Mouse (Mus musculus): Measurements from ENCODE around the gene Hist1h1a. TPM values are rescaled to one million over a fixed set of nuclear protein-coding genes. Genes with fewer than 3 reads are reported as not detected.

Hist1h1a gene
- 34.9 to 57.5 TPM (median 37.6 TPM) in 4 replicates for total RNA-seq (2023; ENCODE audit: inconsistent age)

DNA sequence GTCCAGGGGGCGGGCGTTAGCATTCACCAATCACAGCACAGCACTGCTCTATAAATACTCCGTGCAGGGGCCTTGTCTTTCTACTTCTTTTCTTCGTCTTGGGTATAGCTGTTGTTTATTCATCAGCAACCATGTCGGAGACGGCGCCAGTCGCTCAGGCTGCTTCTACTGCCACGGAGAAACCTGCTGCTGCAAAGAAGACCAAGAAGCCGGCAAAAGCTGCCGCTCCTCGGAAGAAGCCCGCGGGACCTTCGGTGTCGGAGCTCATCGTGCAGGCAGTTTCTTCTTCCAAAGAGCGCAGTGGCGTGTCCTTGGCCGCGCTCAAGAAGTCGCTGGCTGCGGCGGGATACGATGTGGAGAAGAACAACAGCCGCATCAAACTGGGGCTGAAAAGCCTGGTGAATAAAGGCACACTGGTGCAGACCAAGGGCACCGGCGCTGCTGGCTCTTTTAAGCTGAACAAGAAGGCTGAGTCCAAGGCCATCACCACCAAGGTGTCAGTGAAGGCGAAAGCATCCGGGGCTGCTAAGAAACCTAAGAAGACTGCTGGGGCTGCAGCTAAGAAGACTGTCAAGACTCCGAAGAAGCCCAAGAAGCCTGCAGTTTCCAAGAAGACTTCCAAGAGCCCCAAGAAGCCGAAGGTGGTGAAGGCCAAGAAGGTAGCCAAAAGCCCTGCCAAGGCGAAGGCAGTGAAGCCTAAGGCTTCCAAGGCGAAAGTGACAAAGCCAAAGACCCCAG, at the start of gene Hist1h1a:
TSS of gene Hist1h1a (plus strand) at position 81 of the 738 bp plus-strand sequence.

DNA sequence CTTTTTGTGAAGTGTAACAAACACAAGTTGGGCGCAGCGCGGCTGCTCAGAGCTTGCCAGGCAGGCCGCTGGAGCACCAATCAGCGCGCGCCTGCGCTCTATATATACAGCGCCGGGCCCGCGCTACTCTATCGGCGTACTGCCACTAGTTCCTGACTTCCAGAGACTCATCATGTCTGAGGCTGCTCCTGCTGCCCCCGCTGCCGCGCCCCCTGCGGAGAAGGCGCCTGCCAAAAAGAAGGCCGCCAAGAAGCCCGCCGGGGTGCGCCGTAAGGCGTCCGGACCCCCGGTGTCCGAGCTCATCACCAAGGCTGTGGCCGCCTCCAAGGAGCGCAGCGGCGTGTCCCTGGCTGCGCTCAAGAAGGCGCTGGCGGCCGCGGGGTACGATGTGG, 24.8 kb upstream of the Hist1h1a start, which contains the start of gene Hist1h1c:
TSS of gene Hist1h1c (plus strand) at position 132 of the 392 bp plus-strand sequence.

DNA sequence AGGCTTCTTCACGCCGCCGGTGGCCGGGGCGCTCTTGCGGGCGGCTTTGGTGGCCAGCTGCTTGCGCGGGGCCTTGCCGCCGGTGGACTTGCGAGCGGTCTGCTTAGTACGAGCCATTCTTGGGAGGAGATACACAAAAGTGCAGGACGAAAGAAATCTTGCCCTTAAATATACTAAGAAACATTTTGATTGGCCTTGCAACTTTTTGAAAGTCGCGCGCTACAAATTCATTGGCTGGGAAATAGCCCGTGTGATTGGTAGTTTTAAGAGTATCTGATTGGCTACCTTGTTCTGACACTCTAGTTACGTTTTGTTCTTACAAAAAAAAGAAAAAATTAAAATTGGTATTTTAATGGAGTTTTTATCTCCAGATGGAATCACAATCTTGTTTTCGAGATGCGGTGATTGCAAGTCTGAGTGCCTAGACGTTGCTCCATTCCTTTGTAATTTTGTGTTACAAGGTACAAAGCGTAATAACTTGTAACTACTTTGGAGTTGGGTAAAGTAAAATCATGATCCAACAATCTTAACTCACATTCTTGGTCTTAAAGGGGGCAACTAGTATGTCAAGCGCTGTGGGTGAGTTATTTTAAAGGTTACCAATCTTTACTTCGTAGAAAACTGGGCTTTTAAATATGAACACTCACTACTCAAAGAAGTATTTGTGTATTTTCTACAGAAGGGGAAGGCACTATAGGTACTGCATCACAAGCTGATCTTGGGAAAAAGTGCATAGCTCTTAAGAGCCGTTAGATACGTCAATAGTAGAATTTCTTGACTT, 17.9 kb upstream of the Hist1h1a start, which contains the start of gene Hist1h3c:
TSS of gene Hist1h3c (minus strand) at position 222 of the 781 bp plus-strand sequence.

DNA sequence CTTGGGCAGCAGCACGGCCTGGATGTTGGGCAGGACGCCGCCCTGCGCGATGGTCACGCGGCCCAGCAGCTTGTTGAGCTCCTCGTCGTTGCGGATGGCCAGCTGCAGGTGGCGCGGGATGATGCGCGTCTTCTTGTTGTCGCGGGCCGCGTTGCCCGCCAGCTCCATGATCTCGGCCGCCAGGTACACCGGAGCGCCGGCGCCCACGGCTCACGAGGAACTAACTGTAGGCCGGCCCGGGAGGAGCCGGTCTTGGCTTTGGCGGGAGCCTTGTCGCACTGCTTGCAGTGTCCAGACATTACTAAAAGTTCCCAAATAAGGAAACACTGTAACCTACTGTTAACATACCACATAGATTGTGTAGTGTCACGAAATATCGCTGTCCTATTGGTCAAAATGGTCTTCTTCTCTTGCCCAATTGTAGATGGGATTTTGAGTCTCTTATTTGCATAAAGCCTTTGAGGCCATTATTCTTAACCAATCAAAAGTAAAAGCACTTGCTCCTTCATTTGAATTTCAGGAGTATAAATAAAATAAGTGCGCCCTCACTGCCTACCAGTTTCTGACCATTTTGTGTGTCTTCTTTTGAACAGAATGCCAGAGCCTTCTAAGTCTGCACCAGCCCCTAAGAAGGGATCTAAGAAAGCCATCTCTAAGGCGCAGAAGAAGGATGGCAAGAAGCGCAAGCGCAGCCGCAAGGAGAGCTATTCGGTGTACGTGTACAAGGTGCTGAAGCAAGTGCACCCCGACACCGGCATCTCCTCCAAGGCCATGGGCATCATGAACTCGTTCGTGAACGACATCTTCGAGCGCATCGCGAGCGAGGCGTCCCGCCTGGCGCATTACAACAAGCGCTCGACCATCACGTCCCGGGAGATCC, 17.0 kb upstream of the Hist1h1a start, which contains the start of gene Hist1h2bb:
TSS of gene Hist1h2bb (plus strand) at position 534 of the 880 bp plus-strand sequence.

DNA sequence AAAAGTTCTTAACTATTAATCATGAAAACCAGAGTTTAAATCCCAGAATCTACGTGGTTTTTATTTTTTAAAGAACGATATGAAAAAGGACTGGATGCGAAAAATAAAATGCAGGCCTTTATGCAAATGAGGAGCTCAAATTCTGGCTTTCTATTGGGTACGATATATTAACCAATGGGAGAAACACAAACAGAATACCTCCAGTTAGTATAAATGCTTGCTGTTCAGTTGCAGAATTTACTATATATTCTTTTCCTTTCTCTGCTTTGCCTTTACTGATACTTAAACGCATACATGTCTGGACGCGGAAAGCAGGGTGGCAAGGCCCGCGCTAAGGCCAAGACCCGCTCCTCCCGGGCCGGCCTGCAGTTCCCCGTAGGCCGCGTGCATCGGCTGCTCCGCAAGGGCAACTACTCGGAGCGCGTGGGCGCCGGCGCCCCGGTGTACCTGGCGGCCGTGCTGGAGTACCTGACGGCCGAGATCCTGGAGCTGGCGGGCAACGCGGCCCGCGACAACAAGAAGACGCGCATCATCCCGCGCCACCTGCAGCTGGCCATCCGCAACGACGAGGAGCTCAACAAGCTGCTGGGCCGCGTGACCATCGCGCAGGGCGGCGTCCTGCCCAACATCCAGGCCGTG, 12.5 kb upstream of the Hist1h1a start, which contains the start of gene Hist1h2ab:
TSS of gene Hist1h2ab (plus strand) at position 288 of the 639 bp plus-strand sequence.

DNA sequence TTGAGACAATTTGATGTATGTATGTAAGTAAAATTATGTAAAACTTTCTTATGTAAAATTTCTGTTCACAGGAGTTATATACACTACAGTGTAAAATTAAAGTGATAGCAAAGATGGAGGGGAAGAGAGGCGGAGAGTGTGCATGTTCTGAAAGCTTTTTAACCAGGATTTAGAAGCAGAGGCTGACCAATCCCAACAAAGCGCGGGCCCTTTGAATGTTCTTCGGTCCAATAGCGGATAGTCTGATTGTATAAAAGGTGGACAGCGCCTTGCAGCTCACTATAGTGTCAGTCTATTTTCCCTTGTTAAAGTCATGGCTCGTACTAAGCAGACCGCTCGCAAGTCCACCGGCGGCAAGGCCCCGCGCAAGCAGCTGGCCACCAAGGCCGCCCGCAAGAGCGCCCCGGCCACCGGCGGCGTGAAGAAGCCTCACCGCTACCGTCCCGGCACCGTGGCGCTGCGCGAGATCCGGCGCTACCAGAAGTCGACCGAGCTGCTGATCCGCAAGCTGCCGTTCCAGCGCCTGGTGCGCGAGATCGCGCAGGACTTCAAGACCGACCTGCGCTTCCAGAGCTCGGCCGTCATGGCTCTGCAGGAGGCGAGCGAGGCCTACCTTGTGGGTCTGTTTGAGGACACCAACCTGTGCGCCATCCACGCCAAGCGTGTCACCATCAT, 11.3 kb upstream of the Hist1h1a start, which contains the start of gene Hist1h3b:
TSS of gene Hist1h3b (plus strand) at position 201 of the 675 bp plus-strand sequence.

DNA sequence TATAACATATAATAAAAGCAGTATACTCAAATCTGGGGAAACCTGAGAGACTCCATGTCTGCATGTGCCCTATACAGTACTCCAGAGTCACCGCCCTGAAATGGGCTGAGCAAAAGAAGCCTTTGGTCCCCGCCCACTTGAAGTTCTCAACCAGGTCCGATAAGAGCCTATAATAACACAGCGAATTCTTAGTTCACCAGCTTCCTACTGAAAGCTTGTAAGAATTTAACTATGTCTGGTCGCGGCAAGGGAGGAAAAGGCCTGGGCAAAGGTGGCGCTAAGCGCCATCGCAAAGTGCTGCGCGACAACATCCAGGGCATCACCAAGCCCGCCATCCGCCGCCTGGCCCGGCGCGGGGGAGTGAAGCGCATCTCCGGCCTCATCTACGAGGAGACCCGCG, 6.7 kb upstream of the Hist1h1a start, which contains the start of gene Hist1h4b:
TSS of gene Hist1h4b (plus strand) at position 224 of the 400 bp plus-strand sequence.

DNA sequence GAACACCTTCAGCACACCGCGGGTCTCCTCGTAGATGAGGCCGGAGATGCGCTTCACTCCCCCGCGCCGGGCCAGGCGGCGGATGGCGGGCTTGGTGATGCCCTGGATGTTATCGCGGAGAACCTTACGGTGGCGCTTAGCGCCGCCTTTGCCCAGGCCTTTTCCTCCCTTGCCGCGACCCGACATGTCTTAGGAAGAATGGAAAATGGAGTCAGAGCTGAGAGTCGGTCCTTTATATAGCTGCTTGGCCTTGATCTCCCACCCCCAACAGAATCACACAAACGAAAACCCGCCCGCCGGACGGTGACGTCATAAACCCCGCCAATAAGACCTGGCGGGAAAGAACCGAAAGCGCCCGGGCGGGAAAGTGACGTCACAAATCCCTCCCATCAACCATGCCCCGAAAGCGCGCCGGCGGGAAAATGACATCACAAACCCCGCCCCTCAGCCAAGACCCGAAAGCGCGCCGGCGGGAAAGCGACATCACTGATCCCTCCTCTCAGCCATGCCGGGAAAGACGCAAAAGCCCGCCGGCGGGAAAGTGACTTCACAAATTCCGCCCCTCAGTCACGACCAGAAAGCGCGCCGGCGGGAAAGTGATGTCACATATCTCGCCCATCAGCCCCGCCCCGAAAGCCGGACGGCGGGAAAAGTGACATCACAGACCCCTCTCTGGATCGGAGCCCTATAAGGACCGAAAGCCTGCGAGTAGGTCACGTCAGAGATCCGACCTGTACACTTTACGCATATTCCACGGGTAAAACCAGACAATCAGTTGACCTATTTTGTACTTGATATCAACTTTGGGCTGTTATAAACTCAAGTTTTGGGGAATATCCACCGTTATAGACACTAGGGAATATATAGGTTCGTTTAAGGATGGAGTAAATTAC, 2.2 kb upstream of the Hist1h1a start, which contains the start of gene Hist1h4a:
TSS of gene Hist1h4a (minus strand) at position 259 of the 893 bp plus-strand sequence.

DNA sequence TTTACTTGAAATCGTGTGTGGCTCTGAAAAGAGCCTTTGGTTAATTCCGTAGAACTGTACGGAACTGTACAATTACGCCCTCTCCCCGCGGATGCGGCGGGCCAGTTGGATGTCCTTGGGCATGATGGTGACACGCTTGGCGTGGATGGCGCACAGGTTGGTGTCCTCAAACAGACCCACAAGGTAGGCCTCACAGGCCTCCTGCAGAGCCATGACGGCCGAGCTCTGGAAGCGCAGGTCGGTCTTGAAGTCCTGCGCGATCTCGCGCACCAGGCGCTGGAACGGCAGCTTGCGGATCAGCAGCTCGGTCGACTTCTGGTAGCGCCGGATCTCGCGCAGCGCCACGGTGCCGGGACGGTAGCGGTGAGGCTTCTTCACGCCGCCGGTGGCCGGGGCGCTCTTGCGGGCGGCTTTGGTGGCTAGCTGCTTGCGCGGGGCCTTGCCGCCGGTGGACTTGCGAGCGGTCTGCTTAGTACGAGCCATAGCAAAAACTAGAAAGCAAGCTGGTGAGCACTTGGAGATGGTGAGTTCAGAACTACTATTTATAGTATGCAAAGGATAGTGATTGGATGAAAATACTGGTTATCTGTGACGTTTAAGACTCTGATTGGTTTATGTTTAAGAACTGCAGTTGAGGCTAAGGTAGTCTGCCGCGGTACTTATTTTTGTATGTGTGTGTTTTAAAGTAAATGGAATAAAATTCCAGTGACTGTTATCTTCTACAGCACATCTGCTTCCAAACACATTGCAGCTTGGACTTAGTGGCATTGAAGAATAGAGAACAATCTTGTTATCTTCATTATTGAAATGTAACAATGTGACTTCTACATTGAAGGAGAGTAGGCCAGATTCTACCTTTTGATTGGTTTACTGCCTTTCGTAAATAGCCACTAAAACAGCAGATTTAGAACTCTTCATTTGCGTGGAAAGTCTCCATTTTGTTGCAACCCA, 1.3 kb upstream of the Hist1h1a start, which contains the start of gene Hist1h3a:
TSS of gene Hist1h3a (minus strand) at position 516 of the 951 bp plus-strand sequence.

DNA sequence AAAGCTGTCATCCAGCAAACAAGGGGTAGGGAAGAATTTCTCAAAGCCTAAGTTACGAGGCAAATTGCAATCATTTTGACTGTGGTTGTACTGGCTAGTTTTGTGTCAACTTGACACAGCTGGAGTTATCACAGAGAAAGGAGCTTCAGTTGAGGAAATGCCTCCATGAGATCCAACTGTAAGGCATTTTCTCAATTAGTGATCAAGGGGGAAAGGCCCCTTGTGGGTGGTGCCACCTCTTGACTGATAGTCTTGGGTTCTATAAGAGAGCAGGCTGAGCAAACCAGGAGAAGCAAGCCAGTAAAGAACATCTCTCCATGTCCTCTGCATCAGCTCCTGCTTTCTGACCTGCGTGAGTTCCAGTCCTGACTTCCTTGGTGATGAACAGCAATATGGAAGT, 6.1 kb downstream of the Hist1h1a start, which contains the start of gene Trim38:
TSS of gene Trim38 (plus strand) at position 301 of the 400 bp plus-strand sequence.

DNA sequence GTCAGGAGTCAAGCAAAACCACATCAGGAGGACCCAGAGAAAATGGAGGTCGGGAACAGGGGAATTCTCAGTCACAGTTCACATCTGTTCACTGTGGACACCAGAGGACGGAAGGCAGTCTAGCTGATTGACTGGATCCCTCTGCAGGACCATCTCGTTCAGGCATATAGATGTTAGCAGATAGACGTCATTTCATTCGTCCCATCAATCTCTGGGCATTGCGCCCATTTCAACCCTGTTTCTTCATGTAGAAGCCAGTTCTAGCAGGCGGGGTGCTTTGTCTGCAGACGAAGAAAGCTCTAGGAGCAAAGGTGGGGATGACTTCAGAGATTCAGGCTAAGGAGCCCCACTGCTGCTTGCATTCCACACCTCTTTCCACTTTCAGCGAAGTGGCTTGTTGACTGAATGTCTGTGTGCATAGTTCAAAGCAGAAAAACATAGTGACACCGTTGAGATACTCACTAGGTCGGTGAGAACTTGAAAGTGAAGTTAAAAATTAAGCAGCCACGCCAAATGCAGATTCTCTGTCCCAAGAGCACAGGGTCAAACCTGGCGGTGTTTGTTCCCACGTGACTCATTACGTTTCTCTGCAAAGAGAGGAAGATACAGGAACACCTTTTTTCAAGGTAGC, 43.1 kb downstream of the Hist1h1a start, which contains the start of gene Slc17a2:
TSS of gene Slc17a2 (plus strand) at position 572 of the 631 bp plus-strand sequence.

Other genes starting within 250 kb of the Hist1h1a start
- 380 to 493 TPM (median 419 TPM) in 4 replicates for gene Hist1h4h, start 232.6 kb upstream of the Hist1h1a start, total RNA-seq (2023; ENCODE audit: inconsistent age)
- 18.4 to 42.2 TPM (median 32.0 TPM) in 4 replicates for gene Hist1h2af, start 229.8 kb upstream of the Hist1h1a start, total RNA-seq (2023; ENCODE audit: inconsistent age)
- gene Hist1h3g, start 228.2 kb upstream of the Hist1h1a start, total RNA-seq (2023; ENCODE audit: inconsistent age) = 5.1 to 15.0 TPM (median 8.0 TPM) in 4 replicates
- gene Hist1h2bh, start 220.3 kb upstream of the Hist1h1a start, total RNA-seq (2023; ENCODE audit: inconsistent age) = 11.3 to 16.6 TPM (median 13.7 TPM) in 4 replicates
- gene Hist1h3f, start 219.6 kb upstream of the Hist1h1a start, total RNA-seq (2023; ENCODE audit: inconsistent age) = 123 to 144 TPM (median 124 TPM) in 4 replicates
- 90.4 to 98.1 TPM (median 92.8 TPM) in 4 replicates for gene Hist1h4f, start 212.0 kb upstream of the Hist1h1a start, total RNA-seq (2023; ENCODE audit: inconsistent age)
- gene Hist1h1d, start 210.4 kb upstream of the Hist1h1a start, total RNA-seq (2023; ENCODE audit: inconsistent age) = 25.4 to 29.9 TPM (median 27.1 TPM) in 4 replicates
- 304 to 393 TPM (median 327 TPM) in 4 replicates for gene Hist1h3e, start 201.3 kb upstream of the Hist1h1a start, total RNA-seq (2023; ENCODE audit: inconsistent age)
- 14.4 to 36.0 TPM (median 25.7 TPM) in 4 replicates for gene Hist1h2ae, start 192.4 kb upstream of the Hist1h1a start, total RNA-seq (2023; ENCODE audit: inconsistent age)
- 482 to 521 TPM (median 495 TPM) in 4 replicates for gene Hist1h2bg, start 192.3 kb upstream of the Hist1h1a start, total RNA-seq (2023; ENCODE audit: inconsistent age)
- 216 to 268 TPM (median 252 TPM) in 4 replicates for gene Hist1h2bf, start 189.5 kb upstream of the Hist1h1a start, total RNA-seq (2023; ENCODE audit: inconsistent age)
- 41.9 to 71.0 TPM (median 49.4 TPM) in 4 replicates for gene Hist1h2ad, start 189.3 kb upstream of the Hist1h1a start, total RNA-seq (2023; ENCODE audit: inconsistent age)
- gene Hist1h3d, start 187.9 kb upstream of the Hist1h1a start, total RNA-seq (2023; ENCODE audit: inconsistent age) = 32.2 to 49.8 TPM (median 35.5 TPM) in 4 replicates
- 154 to 204 TPM (median 177 TPM) in 4 replicates for gene Hist1h4d, start 182.1 kb upstream of the Hist1h1a start, total RNA-seq (2023; ENCODE audit: inconsistent age)
- 30.3 to 38.2 TPM (median 33.1 TPM) in 4 replicates for gene Hist1h2be, start 142.5 kb upstream of the Hist1h1a start, total RNA-seq (2023; ENCODE audit: inconsistent age)
- 319 to 416 TPM (median 354 TPM) in 4 replicates for gene Hist1h1e, start 141.1 kb upstream of the Hist1h1a start, total RNA-seq (2023; ENCODE audit: inconsistent age)
- 10.0 to 14.4 TPM (median 11.1 TPM) in 4 replicates for gene Hist1h2ac, start 79.7 kb upstream of the Hist1h1a start, total RNA-seq (2023; ENCODE audit: inconsistent age)
- gene Hist1h2bc, start 79.5 kb upstream of the Hist1h1a start, total RNA-seq (2023; ENCODE audit: inconsistent age) = 19.7 to 31.0 TPM (median 21.7 TPM) in 4 replicates
- 0.77 to 1.4 TPM (median 1.1 TPM) in 3 of 4 replicates, not detected in the other for gene Hist1h1t, start 67.9 kb upstream of the Hist1h1a start, total RNA-seq (2023; ENCODE audit: inconsistent age)
- gene Hist1h4c, start 65.2 kb upstream of the Hist1h1a start, total RNA-seq (2023; ENCODE audit: inconsistent age) = 186 to 254 TPM (median 213 TPM) in 4 replicates
- 0.69 to 2.2 TPM (median 1.4 TPM) in 4 replicates for gene Hfe, start 52.8 kb upstream of the Hist1h1a start, total RNA-seq (2023; ENCODE audit: inconsistent age)
- gene Hist1h1c, start 24.9 kb upstream of the Hist1h1a start, total RNA-seq (2023; ENCODE audit: inconsistent age) = 908 to 1,217 TPM (median 961 TPM) in 4 replicates
- gene Hist1h3c, start 18.1 kb upstream of the Hist1h1a start, total RNA-seq (2023; ENCODE audit: inconsistent age) = 12.3 to 17.5 TPM (median 15.7 TPM) in 4 replicates
- gene Hist1h2bb, start 16.9 kb upstream of the Hist1h1a start, total RNA-seq (2023; ENCODE audit: inconsistent age) = 71.4 to 93.9 TPM (median 80.8 TPM) in 4 replicates
- 70.2 to 102 TPM (median 85.3 TPM) in 4 replicates for gene Hist1h2ab, start 12.5 kb upstream of the Hist1h1a start, total RNA-seq (2023; ENCODE audit: inconsistent age)
- 58.2 to 88.1 TPM (median 67.4 TPM) in 4 replicates for gene Hist1h3b, start 11.4 kb upstream of the Hist1h1a start, total RNA-seq (2023; ENCODE audit: inconsistent age)
- gene Hist1h4b, start 6.7 kb upstream of the Hist1h1a start, total RNA-seq (2023; ENCODE audit: inconsistent age) = 102 to 129 TPM (median 105 TPM) in 4 replicates
- 166 to 182 TPM (median 176 TPM) in 4 replicates for gene Hist1h4a, start 2.4 kb upstream of the Hist1h1a start, total RNA-seq (2023; ENCODE audit: inconsistent age)
- gene Hist1h3a, start 1.3 kb upstream of the Hist1h1a start, total RNA-seq (2023; ENCODE audit: inconsistent age) = 384 to 431 TPM (median 397 TPM) in 4 replicates
- gene Trim38, start 6.2 kb downstream of the Hist1h1a start, total RNA-seq (2023; ENCODE audit: inconsistent age) = not detected in 4 replicates
- not detected in 4 replicates for gene Slc17a2, start 43.3 kb downstream of the Hist1h1a start, total RNA-seq (2023; ENCODE audit: inconsistent age)
- not detected in 4 replicates for gene Slc17a3, start 75.8 kb downstream of the Hist1h1a start, total RNA-seq (2023; ENCODE audit: inconsistent age)
- gene Slc17a1, start 104.1 kb downstream of the Hist1h1a start, total RNA-seq (2023; ENCODE audit: inconsistent age) = not detected in 4 replicates
- gene Slc17a4, start 151.3 kb downstream of the Hist1h1a start, total RNA-seq (2023; ENCODE audit: inconsistent age) = not detected in 4 replicates
- gene Hist1h2ba, start 170.5 kb downstream of the Hist1h1a start, total RNA-seq (2023; ENCODE audit: inconsistent age) = not detected in 4 replicates
- gene Hist1h2aa, start 170.8 kb downstream of the Hist1h1a start, total RNA-seq (2023; ENCODE audit: inconsistent age) = not detected in 4 replicates
- gene Scgn, start 227.5 kb downstream of the Hist1h1a start, total RNA-seq (2023; ENCODE audit: inconsistent age) = not detected in 4 replicates

Measured in B cell, adult (primary cell).